Mouse (Mus musculus): ENCODE data around the gene Olfr630. TPM values are rescaled to one million over a fixed set of nuclear protein-coding genes. Genes with fewer than 3 reads are reported as not detected.
A peak's percentile ranks its signal among the peaks of the same experiment; 100 is the strongest.
"Not testable (repeated sequence)": the region's sequence is repeated elsewhere in the genome, so short reads cannot be mapped to it uniquely, and the experiment has no call there.

Gene Olfr630
- not detected in 2 replicates for polyA plus RNA-seq (2012; rRNA removed)

DNA sequence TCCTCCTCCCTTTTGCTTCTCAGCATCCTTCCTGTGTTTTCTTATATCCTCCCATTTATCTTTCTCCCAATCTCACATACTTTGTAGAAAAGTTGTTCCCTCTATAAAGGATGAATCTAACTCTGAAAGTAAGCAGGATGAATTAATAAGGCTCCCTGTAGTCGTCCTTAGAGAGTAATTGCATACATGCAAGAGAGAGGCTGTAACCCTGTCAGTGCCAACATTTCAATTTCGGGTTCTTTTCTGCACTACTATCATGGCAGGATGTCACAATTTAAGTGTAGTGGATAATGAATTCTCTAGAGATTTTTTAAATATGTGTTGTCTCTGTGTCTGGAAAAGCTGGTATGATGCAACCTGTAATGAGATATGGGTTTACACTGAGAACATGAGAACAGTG, at the start of gene Olfr630:
TSS of gene Olfr630 (minus strand) at position 101 of the 400 bp plus-strand sequence.
- DNase-seq (ENCODE audit: low read depth) = no peak
- TF ChIP-seq CTCF (IDR thresholded peaks at IDR 0.05; ENCODE audit: borderline replicate concordance, extremely low read depth, insufficient read depth, insufficient read length) (no peak), POLR2A (IDR thresholded peaks at IDR 0.05; ENCODE audit: borderline replicate concordance, extremely low read depth, insufficient read depth, insufficient read length, poor library complexity, severe bottlenecking) (no peak)

DNA sequence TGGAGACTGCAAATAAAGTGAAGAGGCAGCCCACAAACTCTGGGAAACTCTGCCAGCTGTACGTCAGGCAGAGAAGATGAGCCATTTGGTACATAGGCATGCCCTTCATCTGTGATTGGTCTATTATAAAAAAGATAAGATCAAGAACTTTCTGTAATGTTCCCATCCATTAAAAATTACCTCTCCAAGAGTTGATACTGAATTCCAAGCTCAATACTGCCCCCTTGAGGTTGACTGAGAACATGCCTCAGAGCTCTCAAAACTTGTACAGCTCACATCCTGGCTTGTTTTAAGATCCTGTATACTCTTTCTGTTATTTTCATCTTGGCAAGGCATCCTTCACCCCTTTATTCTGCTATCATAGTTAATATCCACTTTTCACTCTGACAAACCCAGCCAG, 49.7 kb upstream of the Olfr630 start:
- TF ChIP-seq POLR2A (IDR thresholded peaks at IDR 0.05; ENCODE audit: borderline replicate concordance, extremely low read depth, insufficient read depth, insufficient read length, poor library complexity, severe bottlenecking) (no peak), CTCF (IDR thresholded peaks at IDR 0.05; ENCODE audit: borderline replicate concordance, extremely low read depth, insufficient read depth, insufficient read length) (peak; percentile 58; the same call in 1 of the 2 replicates)
- peak; percentile 61 for DNase-seq (ENCODE audit: low read depth)

DNA sequence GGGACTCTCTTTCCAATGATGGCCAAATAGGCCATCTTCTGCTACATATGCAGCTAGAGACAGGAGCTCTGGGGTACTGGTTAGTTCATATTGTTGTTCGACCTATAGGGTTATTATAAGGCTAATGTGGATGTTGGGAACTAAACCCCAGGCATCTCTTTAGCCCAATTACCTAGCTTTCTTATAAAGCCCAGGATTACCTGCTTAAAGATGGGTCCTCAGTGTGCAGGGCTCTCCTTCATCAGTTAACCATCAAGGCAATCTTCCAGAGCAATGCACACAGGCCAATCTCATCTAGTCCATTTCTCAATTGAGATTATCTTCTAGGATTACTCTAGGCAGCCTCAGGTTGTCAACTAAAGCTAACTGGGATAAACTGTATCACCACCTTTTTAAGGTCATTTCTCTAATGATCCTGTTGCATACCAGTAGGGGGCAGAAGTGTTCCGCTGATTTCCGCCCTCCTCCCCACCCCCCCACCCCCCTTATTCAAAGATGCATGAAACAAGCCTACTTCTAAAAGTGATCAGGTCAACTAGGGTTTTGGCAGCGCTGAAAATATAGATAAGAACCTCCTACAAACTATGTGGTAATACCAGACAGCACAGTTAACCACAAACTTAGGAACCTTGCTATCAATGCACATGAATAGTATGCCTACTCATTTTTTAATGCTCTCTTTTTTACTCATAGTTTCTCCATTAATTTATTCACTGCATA, 35.7 kb upstream of the Olfr630 start:
- no peak for DNase-seq (ENCODE audit: low read depth)
- TF ChIP-seq CTCF (IDR thresholded peaks at IDR 0.05; ENCODE audit: borderline replicate concordance, extremely low read depth, insufficient read depth, insufficient read length) (no peak), POLR2A (IDR thresholded peaks at IDR 0.05; ENCODE audit: borderline replicate concordance, extremely low read depth, insufficient read depth, insufficient read length, poor library complexity, severe bottlenecking) (no peak)

DNA sequence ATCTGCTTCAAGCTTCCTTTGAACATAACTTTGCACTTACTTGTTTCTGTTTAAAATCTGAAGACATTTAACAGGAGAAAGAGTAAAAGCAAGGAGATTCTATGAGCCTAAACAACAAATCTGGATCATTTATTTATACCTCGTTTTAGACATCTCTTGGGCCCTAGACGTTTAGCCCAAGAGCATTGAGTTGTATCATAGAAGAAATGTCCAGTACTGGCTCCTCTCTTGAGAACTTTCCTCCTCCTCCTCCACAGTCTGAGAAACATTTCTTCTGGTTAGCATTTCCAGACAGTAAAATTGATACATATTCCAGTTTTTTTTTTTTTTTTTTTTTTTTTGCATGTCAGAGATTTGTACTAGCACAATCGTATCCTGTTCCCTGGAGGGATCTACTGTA, 34.6 kb upstream of the Olfr630 start, which contains the start of gene Olfr67:
TSS of gene Olfr67 (minus strand) at position 101 of the 400 bp plus-strand sequence.
- no peak for DNase-seq (ENCODE audit: low read depth)
- no peak for TF ChIP-seq POLR2A (IDR thresholded peaks at IDR 0.05; ENCODE audit: borderline replicate concordance, extremely low read depth, insufficient read depth, insufficient read length, poor library complexity, severe bottlenecking)
- no peak for TF ChIP-seq CTCF (IDR thresholded peaks at IDR 0.05; ENCODE audit: borderline replicate concordance, extremely low read depth, insufficient read depth, insufficient read length)

DNA sequence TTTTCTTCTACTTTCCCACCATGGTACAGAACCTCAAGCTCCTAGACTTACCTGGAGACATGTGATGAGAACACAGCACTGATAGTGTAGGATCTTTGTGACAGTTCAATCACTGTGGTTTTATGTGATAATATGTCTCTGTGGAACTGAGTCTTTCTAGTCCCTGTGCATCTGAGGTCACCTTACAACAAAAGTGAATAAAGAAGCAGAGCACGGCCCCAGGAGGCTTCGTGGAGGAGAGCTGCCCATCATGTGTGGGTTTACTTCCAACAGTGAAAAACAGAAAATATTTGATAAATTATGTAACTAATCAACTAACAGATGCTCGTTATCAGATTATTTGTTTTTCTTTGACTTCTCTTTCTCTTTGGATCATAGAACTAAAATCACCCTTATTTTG, 22.5 kb upstream of the Olfr630 start, which contains the start of gene Olfr68:
TSS of gene Olfr68 (minus strand) at position 101 of the 400 bp plus-strand sequence.
- DNase-seq (ENCODE audit: low read depth) = no peak
- no peak for TF ChIP-seq CTCF (IDR thresholded peaks at IDR 0.05; ENCODE audit: borderline replicate concordance, extremely low read depth, insufficient read depth, insufficient read length)
- no peak for TF ChIP-seq POLR2A (IDR thresholded peaks at IDR 0.05; ENCODE audit: borderline replicate concordance, extremely low read depth, insufficient read depth, insufficient read length, poor library complexity, severe bottlenecking)

DNA sequence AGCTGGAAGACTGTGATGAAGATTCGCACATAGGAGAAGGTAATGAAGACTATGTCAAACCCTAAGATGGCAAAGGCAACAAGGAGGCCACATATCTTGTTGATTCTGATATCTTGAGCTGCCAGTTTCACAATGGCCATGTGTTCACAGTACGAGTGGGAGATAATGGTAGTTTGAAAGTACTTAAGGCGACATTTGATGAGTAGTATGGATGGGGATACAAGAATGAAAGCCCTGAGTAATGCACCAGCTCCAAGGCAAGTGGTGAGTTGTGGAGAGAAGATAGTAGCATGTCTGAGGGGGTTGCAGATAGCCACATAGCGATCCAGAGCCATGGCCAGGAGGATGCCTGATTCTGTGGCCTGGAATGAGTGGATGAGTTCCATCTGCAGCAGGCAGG, 20.5 kb upstream of the Olfr630 start:
- not testable (repeated sequence) for DNase-seq (ENCODE audit: low read depth)

DNA sequence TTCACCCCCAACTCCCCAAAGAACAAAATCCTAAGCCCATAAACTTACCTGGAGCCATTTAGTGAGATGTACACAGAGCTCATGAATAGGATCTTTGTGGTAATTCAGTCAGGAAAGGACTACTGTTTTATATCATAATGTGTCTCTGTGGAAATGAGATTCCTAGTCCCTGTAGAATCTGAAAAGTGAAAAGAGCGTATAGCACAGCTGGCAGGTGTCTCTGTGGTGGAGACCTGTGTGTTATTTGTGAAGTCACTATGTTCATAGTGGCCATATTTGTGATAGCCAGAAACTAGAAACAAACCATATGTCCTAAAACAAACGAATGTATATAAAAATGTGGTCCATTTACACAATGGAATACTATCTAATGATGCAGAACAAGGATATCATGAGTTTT, 14.4 kb upstream of the Olfr630 start, which contains the start of gene Olfr69:
TSS of gene Olfr69 (minus strand) at position 101 of the 400 bp plus-strand sequence.
- no peak for DNase-seq (ENCODE audit: low read depth)
- no peak for TF ChIP-seq CTCF (IDR thresholded peaks at IDR 0.05; ENCODE audit: borderline replicate concordance, extremely low read depth, insufficient read depth, insufficient read length)
- no peak for TF ChIP-seq POLR2A (IDR thresholded peaks at IDR 0.05; ENCODE audit: borderline replicate concordance, extremely low read depth, insufficient read depth, insufficient read length, poor library complexity, severe bottlenecking)

DNA sequence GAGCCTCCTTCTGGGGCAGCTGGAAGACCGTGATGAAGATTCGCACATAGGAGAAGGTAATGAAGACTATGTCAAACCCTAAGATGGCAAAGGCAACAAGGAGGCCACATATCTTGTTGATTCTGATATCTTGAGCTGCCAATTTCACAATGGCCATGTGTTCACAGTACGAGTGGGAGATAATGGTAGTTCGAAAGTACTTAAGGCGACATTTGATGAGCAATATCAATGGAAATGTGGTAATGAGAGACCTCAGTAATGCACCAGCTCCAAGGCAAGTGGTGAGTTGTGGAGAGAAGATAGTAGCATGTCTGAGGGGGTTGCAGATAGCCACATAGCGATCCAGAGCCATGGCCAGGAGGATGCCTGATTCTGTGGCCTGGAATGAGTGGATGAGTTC, 10.6 kb upstream of the Olfr630 start:
- not testable (repeated sequence) for DNase-seq (ENCODE audit: low read depth)

DNA sequence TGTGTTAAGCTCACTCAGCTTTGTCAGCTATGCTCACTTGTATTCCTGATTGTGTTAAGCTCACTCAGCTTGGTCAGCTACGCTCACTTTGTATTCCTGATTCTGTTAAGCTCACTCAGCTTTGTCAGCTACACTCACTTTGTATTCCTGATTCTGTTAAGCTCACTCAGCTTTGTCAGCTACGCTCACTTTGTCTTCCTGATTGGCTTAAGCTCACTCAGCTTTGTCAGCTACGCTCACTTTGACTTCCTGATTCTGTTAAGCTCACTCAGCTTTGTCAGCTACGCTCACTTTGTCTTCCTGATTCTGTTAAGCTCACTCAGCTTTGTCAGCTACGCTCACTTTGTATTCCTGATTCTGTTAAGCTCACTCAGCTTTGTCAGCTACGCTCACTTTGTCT, 5.1 kb upstream of the Olfr630 start:
- not testable (repeated sequence) for DNase-seq (ENCODE audit: low read depth)

DNA sequence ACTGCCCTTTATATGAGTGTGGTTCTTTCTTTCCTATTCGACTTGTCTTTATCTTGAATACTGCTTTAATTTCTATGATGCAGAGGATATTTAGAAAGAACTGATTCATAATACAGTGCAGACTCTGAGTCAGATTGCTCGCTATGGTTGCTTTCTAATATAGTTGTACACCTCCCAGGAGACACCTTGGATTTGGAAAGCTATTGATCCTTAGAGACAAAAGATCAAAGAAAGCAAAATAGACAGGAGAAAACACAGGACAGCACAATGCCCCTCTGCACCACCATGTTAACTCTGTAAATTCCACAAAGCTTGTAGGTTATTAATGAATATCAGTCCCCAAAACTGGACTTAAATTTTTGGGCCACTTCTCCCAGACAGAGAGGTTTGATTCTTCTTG, 12.3 kb downstream of the Olfr630 start, which contains the start of gene Olfr629:
TSS of gene Olfr629 (minus strand) at position 101 of the 400 bp plus-strand sequence.
- TF ChIP-seq POLR2A (IDR thresholded peaks at IDR 0.05; ENCODE audit: borderline replicate concordance, extremely low read depth, insufficient read depth, insufficient read length, poor library complexity, severe bottlenecking) = no peak
- TF ChIP-seq CTCF (IDR thresholded peaks at IDR 0.05; ENCODE audit: borderline replicate concordance, extremely low read depth, insufficient read depth, insufficient read length) = no peak
- DNase-seq (ENCODE audit: low read depth) = no peak

DNA sequence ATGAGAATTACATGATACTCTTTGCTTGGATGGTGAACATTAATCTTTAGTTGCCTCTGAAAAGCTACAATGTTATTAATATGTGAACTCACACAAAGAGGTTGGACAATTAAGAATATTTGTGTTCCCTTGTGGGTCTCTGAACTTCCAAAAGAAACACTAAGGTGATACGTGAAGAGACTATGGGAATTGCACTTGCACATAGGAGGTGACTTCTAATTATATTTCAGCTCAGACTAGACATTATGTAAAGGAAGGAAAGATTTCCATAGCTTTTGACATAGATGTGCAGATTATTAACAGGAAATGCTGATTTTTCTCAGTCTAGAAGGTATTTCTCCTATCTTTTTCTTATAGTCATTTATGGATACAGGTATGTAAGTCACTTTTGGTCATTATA, 27.1 kb downstream of the Olfr630 start, which contains the start of gene Olfr628:
TSS of gene Olfr628 (plus strand) at position 301 of the 400 bp plus-strand sequence.
- DNase-seq (ENCODE audit: low read depth) = no peak
- TF ChIP-seq CTCF (IDR thresholded peaks at IDR 0.05; ENCODE audit: borderline replicate concordance, extremely low read depth, insufficient read depth, insufficient read length) = no peak

DNA sequence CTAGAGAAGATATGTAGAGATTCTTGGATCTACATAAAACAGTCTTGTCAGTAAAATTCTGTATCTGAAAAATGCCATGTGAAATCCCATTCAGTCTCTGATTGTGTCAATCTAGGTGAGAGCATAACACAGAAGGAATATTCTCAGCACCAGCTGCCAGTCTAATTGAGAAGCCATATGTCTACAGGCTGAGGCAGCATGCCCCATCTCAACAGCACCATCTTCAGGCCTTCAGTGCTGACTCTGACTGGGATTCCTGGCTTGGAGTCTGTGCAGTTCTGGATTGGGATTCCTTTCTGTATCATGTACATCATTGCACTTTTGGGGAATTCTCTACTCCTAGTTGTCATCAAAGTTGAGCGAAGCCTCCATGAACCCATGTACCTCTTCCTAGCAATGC, 40.7 kb downstream of the Olfr630 start:
- DNase-seq (ENCODE audit: low read depth) = peak; percentile 2

DNA sequence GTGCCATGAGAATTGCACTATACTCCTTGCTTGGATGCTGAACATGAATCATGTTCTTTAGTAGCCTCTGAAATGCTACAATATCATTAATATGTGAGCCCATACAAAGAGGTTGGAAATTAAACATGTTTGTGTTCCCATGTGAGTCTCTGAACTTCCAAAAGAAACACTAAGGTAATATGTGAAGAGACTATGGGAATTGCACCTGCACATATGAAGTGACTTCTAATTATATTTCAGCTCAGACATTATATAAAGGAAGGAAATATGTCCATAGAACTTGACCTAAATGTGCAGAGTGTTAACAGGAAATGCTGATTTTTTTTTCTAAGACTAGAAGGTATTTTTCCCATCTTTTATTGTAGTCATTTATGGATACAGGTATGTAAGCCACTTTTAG, 42.8 kb downstream of the Olfr630 start, which contains the start of gene Olfr243:
TSS of gene Olfr243 (plus strand) at position 301 of the 400 bp plus-strand sequence.
- no peak for DNase-seq (ENCODE audit: low read depth)
- no peak for TF ChIP-seq CTCF (IDR thresholded peaks at IDR 0.05; ENCODE audit: borderline replicate concordance, extremely low read depth, insufficient read depth, insufficient read length)
